14 mouse cellular contexts compared by ENCODE assay signal in genomic region chr3:90612061-90612460, GRCm38 (mm10). TPM values are rescaled to one million over a fixed set of nuclear protein-coding genes. Genes with fewer than 3 reads are reported as not detected.
A peak's percentile ranks its signal among the peaks of the same experiment; 100 is the strongest.
DNase-seq lines count a peak whose midpoint lies in the region; ATAC-seq lines count a peak whose summit lies in the region.
"Had no signal": no experiment of that assay in that cellular context is flagged by ENCODE, and none has a peak within 500 bp of the region (broad histone marks: within the 10 kb centered on the region; RNA-seq: fewer than 3 reads in every experiment).

No protein-coding gene starts in this region.

- ATAC-seq in activated CD4-positive, CD25-positive, alpha-beta regulatory T cell, adult 4 months, result peak; percentile 21
- peak; percentile 32; the same call in 1 of the 2 replicates for ATAC-seq in megakaryocyte progenitor cell, adult 5-6 weeks (replicated peaks; ENCODE audit: poor library complexity)

- peak; percentile 71 for DNase-seq in 3134 (ENCODE audit: extremely low read depth, insufficient read length, low spot score)
- peak; percentile 76 for DNase-seq in 416B (ENCODE audit: low read depth)
- no peak for DNase-seq in adrenal gland, postnatal 36 days
- DNase-seq in retina, postnatal 1 day, result no peak
- no peak for DNase-seq in embryo, embryonic 9.5 days (ENCODE audit: extremely low spot score)

RNA-seq across cellular contexts. Expression of gene S100a6, which starts 0.6 kb away (rescaled TPM):
- polyA plus RNA-seq in activated CD4-positive, CD25-positive, alpha-beta regulatory T cell, adult 4 months (2017; shearing (Covaris generic)), result 100 to 1,000 TPM; 548 to 785 TPM
- 31.2 and 57.3 TPM in 2 replicates for total RNA-seq in megakaryocyte progenitor cell, adult 5-6 weeks (2015)
- total RNA-seq in megakaryocyte progenitor cell, adult 5-6 weeks (2017), result 10.7 and 21.3 TPM in 2 replicates
- total RNA-seq in adrenal gland, postnatal 36 days (2021), result 10 to 100 TPM; 42.5 to 68.0 TPM

RNA-seq across cellular contexts. Expression of gene S100a5, which starts 3.7 kb away (rescaled TPM):
- not detected for polyA plus RNA-seq in activated CD4-positive, CD25-positive, alpha-beta regulatory T cell, adult 4 months (2017; shearing (Covaris generic))
- total RNA-seq in megakaryocyte progenitor cell, adult 5-6 weeks (2015), result not detected in 2 replicates
- not detected in 2 replicates for total RNA-seq in megakaryocyte progenitor cell, adult 5-6 weeks (2017)
- total RNA-seq in adrenal gland, postnatal 36 days (2021), result not detected
- total RNA-seq: layer of hippocampus, postnatal 10 days; left cerebral cortex, postnatal 4 days had no signal
- polyA plus RNA-seq: brain, embryonic 14.5 days; hindbrain, embryonic 10.5 days; liver, postnatal 0 days; midbrain, embryonic 10.5 days; neural tube, embryonic 12.5 days had no signal

RNA-seq across cellular contexts. Expression of gene S100a4, which starts 8.5 kb away (rescaled TPM):
- polyA plus RNA-seq in activated CD4-positive, CD25-positive, alpha-beta regulatory T cell, adult 4 months (2017; shearing (Covaris generic)), result 100 to 1,000 TPM; 152 to 248 TPM
- total RNA-seq in megakaryocyte progenitor cell, adult 5-6 weeks (2015), result 31.5 and 39.6 TPM in 2 replicates
- total RNA-seq in megakaryocyte progenitor cell, adult 5-6 weeks (2017), result 19.4 and 53.6 TPM in 2 replicates
- 10 to 100 TPM in 1 of 2 experiments, 1 to 10 TPM in 1; 9.0 to 11.5 TPM for total RNA-seq in adrenal gland, postnatal 36 days (2021)
- polyA plus RNA-seq: hindbrain, embryonic 10.5 days had no signal

RNA-seq across cellular contexts. Expression of gene Gm42674, which starts 10.4 kb away (rescaled TPM):
- not detected for polyA plus RNA-seq in activated CD4-positive, CD25-positive, alpha-beta regulatory T cell, adult 4 months (2017; shearing (Covaris generic))
- not detected in 2 replicates for total RNA-seq in megakaryocyte progenitor cell, adult 5-6 weeks (2015)
- not detected in 2 replicates for total RNA-seq in megakaryocyte progenitor cell, adult 5-6 weeks (2017)
- not detected for total RNA-seq in adrenal gland, postnatal 36 days (2021)
- total RNA-seq: layer of hippocampus, postnatal 10 days; left cerebral cortex, postnatal 4 days had no signal
- polyA plus RNA-seq: brain, embryonic 14.5 days; hindbrain, embryonic 10.5 days; liver, postnatal 0 days; midbrain, embryonic 10.5 days; neural tube, embryonic 12.5 days had no signal

RNA-seq across cellular contexts. Expression of gene S100a2, which starts 22.0 kb away (rescaled TPM):
- polyA plus RNA-seq in activated CD4-positive, CD25-positive, alpha-beta regulatory T cell, adult 4 months (2017; shearing (Covaris generic)), result not detected
- not detected in 2 replicates for total RNA-seq in megakaryocyte progenitor cell, adult 5-6 weeks (2015)
- not detected in 2 replicates for total RNA-seq in megakaryocyte progenitor cell, adult 5-6 weeks (2017)
- not detected for total RNA-seq in adrenal gland, postnatal 36 days (2021)
- total RNA-seq: layer of hippocampus, postnatal 10 days; left cerebral cortex, postnatal 4 days had no signal
- polyA plus RNA-seq: brain, embryonic 14.5 days; hindbrain, embryonic 10.5 days; liver, postnatal 0 days; midbrain, embryonic 10.5 days; neural tube, embryonic 12.5 days had no signal

Comparison
In these comparisons a context has a peak if more than half of its experiments do, and no peak if none do; other contexts are left out.
1. DNase-seq: peak in 3134 (single experiment) and 416B (single experiment); none in adrenal gland, postnatal 36 days (0 of 2), retina, postnatal 1 day (single experiment) and embryo, embryonic 9.5 days (single experiment).